Mouse (Mus musculus): ENCODE results near the gene Tada2b.

The Tada2b gene

DNA sequence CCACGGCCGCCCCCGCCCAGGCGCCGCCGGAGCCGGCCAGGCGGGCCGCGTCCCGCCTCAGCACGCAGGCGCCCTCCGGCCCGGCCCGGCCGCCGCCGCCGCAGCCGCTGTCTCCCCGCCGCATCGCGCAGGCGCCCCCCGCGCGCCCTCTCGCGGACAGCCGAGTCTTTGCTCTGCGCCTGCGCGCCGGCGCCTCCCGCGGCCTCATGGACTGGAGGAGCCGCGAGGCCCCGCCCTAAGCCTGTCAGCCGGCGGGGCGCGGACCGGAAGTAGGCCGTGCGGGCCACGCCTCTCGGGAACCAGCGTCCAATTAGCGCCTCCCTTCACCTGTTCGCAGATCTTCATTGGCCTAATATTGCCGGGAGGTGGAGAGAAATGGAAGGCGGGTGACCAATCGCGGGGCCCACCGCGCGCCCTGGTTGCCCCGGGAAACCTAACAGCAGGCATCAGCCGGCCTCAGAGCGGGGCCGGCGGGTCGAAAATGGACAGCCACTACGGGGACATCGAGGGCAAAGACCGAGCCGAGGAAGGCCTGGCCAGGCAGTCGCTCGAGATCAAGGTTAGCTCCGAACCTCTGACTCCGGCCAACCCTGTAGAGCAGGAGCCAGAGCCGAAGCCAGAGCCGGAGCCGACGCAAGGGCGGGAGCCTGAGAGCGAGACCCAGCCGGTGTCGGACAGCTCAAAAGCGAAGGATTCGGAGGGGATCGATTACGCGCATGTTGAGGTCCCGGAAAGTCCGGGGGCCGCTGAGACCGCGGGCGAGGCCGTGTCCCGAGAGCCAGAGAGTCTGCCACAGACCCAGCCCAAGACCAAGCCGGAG lies at the start of gene Tada2b, which contains the start of gene Ccdc96:
Gene Tada2b (minus strand): TSS at position 115 of the 820 bp plus-strand sequence.
Gene Ccdc96 (plus strand): TSS at position 418 of the 820 bp plus-strand sequence.
- peak; percentile 92 for DNase-seq (ENCODE audit: low read depth)

GRCm38 (mm10) chr5:36530129-36530751 lies 46.2 kb upstream of the Tada2b start:
- peak; percentile 82 for DNase-seq (ENCODE audit: low read depth)

GRCm38 (mm10) chr5:36529698-36530097 lies 45.6 kb upstream of the Tada2b start:
- DNase-seq (ENCODE audit: low read depth), result no peak

DNA sequence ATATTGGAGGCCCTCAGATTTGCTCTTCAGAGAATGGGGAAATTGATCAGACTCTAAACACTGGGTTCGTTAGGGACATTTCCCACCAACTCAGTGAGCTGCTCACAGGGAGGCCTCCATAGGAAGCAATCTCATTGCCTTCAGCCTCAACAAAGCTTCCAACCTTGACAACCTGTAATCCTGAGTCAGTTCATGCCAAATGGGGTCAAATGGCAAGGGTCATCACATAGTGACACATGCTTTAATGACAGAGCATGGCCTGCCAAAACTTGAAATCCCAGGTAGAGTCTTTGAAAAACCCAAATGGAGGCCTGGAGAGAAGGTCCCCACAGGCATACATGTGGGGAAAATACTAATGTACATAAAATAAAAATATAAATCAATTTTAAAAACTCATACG lies 42.8 kb upstream of the Tada2b start:
- no peak for DNase-seq (ENCODE audit: low read depth)

- no peak for DNase-seq (ENCODE audit: low read depth)
Observed at GRCm38 (mm10) chr5:36526274-36526673, 42.2 kb upstream of the Tada2b start.

DNA sequence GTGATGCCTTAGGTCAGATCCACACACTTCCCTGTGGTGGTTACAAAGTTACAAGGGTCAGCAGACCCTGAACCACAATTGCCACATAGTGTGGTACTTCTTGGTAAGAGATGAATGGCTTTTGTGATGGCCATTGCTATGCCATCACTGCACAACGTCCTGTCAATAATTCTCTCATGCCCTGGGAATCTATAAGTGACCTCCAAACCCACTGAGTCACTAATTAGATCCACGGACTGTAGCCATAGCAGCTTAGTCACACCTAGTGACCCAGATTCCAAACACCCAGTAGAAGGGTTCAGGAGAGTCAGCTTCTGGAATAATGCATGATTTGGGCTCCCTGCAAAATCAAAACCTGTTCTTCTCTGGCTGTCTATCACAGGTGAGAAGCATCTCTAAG lies 41.1 kb upstream of the Tada2b start:
- no peak for DNase-seq (ENCODE audit: low read depth)

DNA sequence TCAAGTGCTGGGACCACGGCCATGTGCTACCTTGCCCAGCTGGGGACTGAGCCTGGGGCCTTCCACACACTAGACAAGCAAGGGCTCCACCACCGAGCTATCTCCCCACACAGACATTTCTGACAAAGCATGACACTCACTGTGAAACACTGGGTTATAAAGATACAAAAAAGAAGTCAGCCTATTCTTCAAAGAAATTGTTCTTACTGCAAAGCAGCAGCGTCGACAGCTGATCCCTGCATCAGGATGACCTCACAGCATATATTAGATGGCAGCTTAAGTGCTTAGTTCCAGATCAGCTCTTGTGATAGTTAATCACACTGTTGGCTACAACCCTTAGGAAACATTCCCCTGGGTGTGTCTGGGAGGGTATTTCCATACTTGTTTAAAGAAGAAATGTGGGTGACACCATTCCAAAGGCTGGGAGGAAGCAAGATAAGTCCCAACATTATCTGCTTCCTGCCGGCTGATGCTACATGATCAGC lies 39.2 kb upstream of the Tada2b start:
- no peak for DNase-seq (ENCODE audit: low read depth)

DNA sequence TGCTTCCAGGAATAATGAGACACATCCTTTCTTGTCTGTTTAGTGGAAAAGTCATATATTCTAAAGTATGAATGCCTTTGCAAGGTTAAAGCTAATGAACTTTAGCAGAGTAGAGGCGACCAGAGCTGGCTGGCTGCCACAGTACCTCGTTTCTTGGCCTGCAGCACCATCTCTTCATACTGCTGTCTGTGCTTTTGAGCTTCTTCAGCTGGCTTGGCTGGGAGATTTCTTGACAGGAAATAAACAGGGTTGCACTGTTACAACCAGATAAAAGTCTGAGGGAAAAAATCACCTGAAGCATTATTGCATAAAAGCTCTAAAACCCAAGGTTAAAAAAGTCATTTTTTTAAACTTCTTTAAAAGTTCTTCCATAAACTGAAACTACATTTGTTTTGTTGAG lies 38.7 kb upstream of the Tada2b start:
- DNase-seq (ENCODE audit: low read depth), result no peak

DNA sequence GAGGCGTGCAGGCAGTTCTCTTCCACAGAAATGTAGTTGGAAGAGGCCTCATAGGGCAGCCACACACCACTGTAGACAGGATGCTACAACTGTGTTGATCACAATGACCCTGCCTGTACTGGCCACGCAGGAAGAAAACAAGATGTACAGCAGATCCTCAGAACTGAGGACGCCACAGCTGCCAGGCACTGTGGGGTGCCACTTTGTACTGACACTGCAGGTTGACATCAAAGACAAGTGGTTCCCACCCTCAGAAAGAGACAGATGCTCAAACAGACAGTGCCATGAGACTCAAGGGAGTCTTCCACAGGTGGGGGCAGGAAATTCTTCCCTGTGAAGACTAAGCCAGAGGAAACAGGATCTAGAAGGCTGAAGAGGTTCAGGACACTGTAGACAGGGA lies 35.7 kb upstream of the Tada2b start:
- DNase-seq (ENCODE audit: low read depth), result no peak

GRCm38 (mm10) chr5:36517596-36517995 lies 33.5 kb upstream of the Tada2b start:
- no peak for DNase-seq (ENCODE audit: low read depth)

DNA sequence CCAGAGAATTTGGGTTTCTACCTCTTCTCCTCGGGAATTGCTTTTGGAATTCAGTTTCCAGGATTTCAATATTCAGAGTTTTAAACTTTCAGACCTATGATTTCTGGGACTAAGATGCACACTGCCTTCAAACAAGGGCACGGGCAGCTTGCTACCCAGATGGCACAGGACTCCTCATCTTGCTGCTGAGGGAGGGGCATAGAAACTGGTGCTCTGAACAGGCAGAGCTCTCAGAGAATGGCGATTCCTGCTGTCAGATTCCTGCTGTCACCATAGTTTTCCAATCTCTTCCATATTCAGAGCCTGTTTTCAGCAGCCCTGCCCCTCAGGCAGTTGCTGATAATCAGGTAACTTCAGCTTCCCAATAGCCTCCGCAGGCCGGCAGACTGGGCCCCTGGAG lies 31.5 kb upstream of the Tada2b start:
- DNase-seq (ENCODE audit: low read depth), result no peak

DNA sequence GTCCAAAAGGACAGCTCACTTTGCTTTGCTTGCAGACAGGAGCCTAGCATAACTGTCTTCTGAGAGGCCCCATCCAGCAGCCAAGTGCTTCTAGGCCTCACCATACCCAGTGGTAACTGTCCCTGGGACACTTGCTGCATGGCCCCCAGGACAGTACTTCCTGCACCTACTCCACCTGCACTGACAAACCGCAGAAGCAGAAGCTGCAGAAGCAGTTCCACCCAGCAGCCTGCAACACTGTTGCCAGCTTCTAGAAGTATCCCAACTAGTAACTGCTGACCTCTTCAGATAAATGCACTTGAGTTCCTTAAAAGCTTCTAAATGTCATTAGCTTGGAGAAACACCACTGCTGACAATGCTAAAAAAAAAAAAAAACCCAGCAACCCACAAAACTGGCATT lies 31.0 kb upstream of the Tada2b start:
- no peak for DNase-seq (ENCODE audit: low read depth)

GRCm38 (mm10) chr5:36510956-36511355 lies 26.9 kb upstream of the Tada2b start:
- no peak for DNase-seq (ENCODE audit: low read depth)

GRCm38 (mm10) chr5:36508351-36508750 lies 24.3 kb upstream of the Tada2b start:
- no peak for DNase-seq (ENCODE audit: low read depth)

GRCm38 (mm10) chr5:36505643-36506042 lies 21.6 kb upstream of the Tada2b start:
- no peak for DNase-seq (ENCODE audit: low read depth)

- DNase-seq (ENCODE audit: low read depth), result no peak
Observed at GRCm38 (mm10) chr5:36505235-36505634, 21.1 kb upstream of the Tada2b start.

DNA sequence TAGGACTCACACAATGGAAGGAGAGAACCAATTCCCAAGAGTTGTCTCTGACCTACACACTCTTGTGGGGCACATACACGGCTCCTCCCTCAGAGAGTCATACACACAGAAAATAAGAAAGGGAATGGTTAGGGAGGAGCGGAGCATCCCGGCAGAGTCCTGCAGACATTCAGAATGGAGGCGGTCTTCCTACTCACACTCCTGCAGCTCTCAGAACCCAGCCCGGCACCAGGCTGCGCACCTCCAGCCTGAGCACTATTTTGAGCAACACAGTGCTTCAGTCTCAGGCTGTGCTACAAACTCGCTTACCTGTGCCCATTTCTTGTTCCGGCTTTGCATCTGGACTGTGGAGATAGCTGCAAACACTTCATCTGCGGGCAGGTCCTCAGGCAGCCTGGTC lies 10.6 kb upstream of the Tada2b start:
- DNase-seq (ENCODE audit: low read depth), result no peak

DNA sequence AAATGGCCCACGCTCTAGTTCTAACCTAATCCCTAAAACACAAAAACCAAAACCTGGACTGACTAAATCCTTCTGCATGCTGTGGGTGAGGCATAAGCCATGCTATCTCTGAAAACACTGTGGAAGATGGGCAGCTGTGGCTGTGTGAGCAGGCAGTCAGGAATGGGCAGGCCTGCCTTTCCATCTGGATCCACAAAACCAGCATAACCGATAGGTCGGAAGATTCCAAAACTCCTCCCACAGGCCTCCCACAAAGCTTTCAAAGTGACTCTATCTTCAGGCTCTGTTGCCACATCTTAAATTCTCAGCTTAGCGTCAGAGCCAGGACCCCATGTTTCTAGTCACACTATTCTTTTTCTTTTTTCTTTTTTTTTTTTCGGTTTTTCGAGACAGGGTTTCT lies 9.8 kb upstream of the Tada2b start:
- no peak for DNase-seq (ENCODE audit: low read depth)

- DNase-seq (ENCODE audit: low read depth), result no peak
Observed at GRCm38 (mm10) chr5:36489225-36489624, 5.1 kb upstream of the Tada2b start.

- DNase-seq (ENCODE audit: low read depth), result no peak
Observed at GRCm38 (mm10) chr5:36485306-36485705, 1.2 kb upstream of the Tada2b start.

GRCm38 (mm10) chr5:36483203-36484101 lies 633 bp downstream of the Tada2b start:
- DNase-seq (ENCODE audit: low read depth), result no peak

- no peak for DNase-seq (ENCODE audit: low read depth)
Observed at GRCm38 (mm10) chr5:36481114-36481513, 3.0 kb downstream of the Tada2b start.
